Mouse (Mus musculus) kidney, adult 18-20 months (tissue): ENCODE data around the gene Tpd52l2.

Experiments used
- DNase-seq: peaks from one replicate; pipeline ENCODE4 v3.0.0; 2021

Tpd52l2 gene

DNA sequence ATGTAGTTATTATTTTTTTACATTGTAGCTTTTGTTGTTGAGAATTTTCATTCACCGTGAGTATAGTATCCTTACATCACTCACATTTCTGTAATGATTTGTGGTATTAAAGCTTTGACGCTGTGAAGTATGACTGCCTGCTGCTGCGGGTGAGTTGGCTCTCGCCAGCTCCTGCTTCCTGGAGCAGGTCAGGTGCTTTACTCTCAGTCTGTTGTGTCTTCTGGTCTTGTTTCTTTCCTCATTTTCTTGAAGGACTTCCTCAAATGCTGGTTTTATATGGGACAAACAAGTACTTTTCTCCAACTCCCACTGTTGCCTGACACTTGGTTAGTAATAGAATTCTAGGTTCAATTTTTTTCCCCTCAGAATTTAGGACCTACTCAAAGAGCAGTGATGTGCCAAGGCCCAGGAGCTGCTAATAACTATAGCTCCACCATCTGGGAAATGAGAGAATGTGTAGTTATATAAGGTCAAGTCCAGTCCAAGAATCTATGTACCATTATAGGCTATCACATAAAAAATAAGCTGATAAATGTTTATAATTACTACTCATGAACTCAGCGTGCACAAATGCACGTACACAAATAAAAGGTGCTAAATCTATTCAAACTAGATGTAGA is 44.9 kb downstream of the Tpd52l2 start:
- no peak for DNase-seq

DNA sequence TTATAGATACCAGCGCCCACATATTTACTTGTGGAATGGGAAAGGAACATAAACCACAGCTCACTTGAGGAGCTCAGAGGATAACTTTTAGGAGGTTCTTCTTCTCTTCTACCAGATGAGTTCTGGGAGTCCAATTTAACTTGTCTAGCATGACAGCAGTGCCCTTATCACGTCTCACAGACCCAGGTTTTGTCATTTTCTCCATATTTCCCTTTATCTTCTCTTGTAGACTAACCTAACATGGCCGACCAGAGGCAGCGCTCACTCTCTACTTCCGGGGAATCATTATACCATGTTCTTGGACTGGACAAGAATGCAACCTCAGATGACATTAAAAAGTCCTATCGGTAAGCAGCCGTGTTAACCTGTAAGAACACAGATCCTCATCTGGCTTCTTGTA is 49.2 kb downstream of the Tpd52l2 start:
- DNase-seq, result no peak

DNA sequence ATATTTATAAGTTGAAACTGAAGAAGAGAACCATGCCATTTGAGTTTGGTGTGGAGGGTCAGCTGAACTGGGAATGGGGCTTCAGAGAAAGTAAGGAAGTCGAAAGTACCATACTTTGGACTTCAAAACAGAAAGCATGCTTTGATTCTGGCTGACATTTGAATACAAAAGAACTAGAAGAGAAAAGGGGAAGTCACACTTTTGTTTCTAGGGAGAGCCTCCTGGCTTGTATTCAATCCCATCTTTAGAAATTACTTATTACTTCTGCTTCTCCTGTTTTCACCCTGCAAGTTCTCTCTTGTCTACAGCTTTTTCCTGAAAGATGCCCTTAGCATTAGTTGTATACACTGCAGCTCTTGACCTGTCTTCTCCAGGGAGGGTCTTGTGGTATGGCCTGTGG is 51.3 kb downstream of the Tpd52l2 start:
- no peak for DNase-seq

DNA sequence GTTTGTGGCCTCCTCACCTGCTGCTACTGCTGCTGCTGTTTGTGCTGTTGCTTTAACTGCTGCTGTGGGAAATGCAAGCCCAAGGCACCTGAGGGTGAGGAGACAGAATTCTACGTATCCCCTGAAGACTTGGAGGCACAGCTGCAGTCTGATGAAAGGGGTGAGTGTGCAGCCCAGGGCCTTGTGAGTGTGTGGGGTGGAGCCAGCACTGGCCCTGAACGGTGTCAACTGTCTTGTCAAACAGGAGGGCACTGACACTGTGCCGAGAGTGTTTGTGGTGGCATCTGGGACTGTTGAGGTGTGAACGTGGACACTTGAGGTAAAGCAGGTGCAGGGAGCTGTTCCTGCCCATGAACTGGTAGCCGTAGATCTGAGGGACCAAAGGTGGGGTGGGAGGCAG is 51.7 kb downstream of the Tpd52l2 start:
- DNase-seq, result no peak

DNA sequence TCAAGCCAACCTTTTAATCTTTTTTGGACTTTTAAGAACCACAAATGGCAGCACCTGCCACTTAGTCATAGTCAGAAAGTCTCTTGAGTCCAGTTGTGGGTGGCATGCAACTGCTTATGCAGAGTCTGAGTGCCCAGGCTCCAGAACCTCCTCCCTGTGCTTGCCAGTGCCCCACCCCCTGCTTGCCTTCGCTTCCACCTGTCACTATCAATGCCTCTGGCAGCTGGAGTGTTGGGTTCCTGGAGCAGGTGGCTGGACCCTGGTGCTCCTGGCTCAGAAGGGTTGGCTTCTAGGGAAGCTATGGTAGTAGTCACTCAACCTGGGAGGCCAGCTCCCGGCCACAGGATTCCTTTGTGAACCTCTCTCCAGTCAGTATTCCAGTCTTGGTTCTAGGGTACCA is 53.3 kb downstream of the Tpd52l2 start:
- no peak for DNase-seq

DNA sequence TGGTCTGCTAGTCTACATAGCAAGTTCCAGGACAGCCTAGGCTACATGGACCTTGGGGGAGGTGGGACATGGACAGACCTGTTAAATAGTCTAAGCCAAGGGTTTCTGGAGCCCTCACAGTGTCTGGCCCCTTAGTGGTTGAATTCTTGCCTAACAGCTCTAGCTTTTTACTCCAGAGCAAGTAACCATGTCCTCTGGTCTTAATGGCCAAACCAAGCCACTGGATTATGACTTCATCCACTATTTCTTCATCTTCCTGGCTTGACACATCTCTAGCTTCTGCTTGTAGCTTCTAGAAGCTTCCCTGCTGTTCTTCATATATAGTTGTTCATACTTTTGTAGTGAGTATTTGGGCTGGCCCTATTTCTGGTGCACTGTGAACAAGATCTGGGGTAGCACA is 56.8 kb downstream of the Tpd52l2 start:
- DNase-seq, result no peak

DNA sequence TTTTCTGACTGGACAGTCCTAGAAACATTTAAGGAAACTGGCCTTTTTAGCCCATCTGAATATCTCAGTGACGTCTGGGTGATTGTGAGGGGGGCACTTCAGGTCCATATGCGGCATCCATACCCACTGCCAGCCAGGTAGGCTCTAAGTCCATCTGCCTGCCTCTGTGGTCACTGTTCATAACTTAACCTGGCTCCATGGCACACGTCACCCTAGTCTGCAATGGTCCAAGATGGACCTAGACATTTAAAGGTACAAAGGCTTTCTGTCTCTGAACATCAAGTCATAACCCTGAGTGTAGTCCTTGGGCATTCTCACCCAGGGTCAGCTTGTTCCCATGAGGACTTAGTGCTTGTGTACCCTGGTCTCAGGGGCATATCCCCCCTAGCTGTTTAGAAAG is 70.4 kb downstream of the Tpd52l2 start:
- no peak for DNase-seq
